Mouse (Mus musculus) liver, embryonic 14.5 days (tissue): ENCODE results near the gene Edem2. TPM values are rescaled to one million over a fixed set of nuclear protein-coding genes. Genes with fewer than 3 reads are reported as not detected.

Experiments used
- ATAC-seq: fragments of 200-750 bp; cut with Nextera tagmentation; 2 replicates; pipeline ENCODE4 v1.8.0; 2017; ENCODE audit warnings: moderate number of reproducible peaks, mild to moderate bottlenecking, moderate library complexity; ENCODE audit not compliant: insufficient read depth
- DNase-seq, 3 experiments: peaks; one replicate each; pipeline ENCODE4 v3.0.0-alpha.2; 2012 to 2013; ENCODE audit warnings: low read depth in 3 of 3, low spot score in 3 of 3
- H3K27ac ChIP-seq: fragments of 300-500 bp; sonication (generic); 2 replicates; pipeline ENCODE4 v1.5.1; 2014; ENCODE audit warnings: moderate library complexity, mild to moderate bottlenecking, control low read depth, inconsistent platforms
- H3K27me3 ChIP-seq: fragments of 300-500 bp; sonication (generic); 2 replicates; pipeline ENCODE4 v1.6.1; 2014; ENCODE audit warnings: mild to moderate bottlenecking, low read length, moderate library complexity; ENCODE audit not compliant: control insufficient read depth, insufficient read depth
- H3K36me3 ChIP-seq: fragments of 300-500 bp; sonication (generic); replicated peaks from 2 replicates; pipeline ENCODE4 v1.6.1; 2014; ENCODE audit warnings: low read depth; ENCODE audit not compliant: control insufficient read depth, insufficient read depth
- H3K4me1 ChIP-seq, 2 experiments: fragments of 200-500 bp in 1 of 2; fragments of 300-500 bp in 1 of 2; sonication (generic) in 1 of 2; replicated peaks; 2 replicates each; pipeline ENCODE4 v1.6.1; 2012 to 2014; ENCODE audit warnings: antibody characterized with exemption in 1 of 2, inconsistent platforms in 1 of 2, low read length in 1 of 2; ENCODE audit not compliant: control insufficient read depth in 2 of 2, insufficient read depth in 2 of 2
- H3K4me2 ChIP-seq: fragments of 300-500 bp; sonication (generic); 2 replicates; pipeline ENCODE4 v1.6.1; 2014; ENCODE audit warnings: low read depth, mild to moderate bottlenecking, control low read depth, moderate library complexity
- H3K4me3 ChIP-seq, 2 experiments: fragments of 200-500 bp in 1 of 2; fragments of 300-500 bp in 1 of 2; sonication (generic) in 1 of 2; 2 replicates each; pipeline ENCODE4 v1.5.1; 2012 to 2014; ENCODE audit warnings: low read depth in 2 of 2, low read length in 2 of 2, mild to moderate bottlenecking in 2 of 2, control low read depth in 1 of 2, inconsistent platforms in 1 of 2, moderate library complexity in 1 of 2; ENCODE audit not compliant: insufficient read depth in 1 of 2
- H3K9ac ChIP-seq: fragments of 300-500 bp; sonication (generic); replicated peaks from 2 replicates; pipeline ENCODE4 v1.6.1; 2014; ENCODE audit warnings: mild to moderate bottlenecking, control low read depth, moderate library complexity
- H3K9me3 ChIP-seq: fragments of 300-500 bp; sonication (generic); 2 replicates; pipeline ENCODE4 v1.6.1; 2016; ENCODE audit warnings: low read length, mixed read lengths; ENCODE audit not compliant: control insufficient read depth
- CTCF ChIP-seq: IDR thresholded peaks from 2 replicates; pipeline ENCODE4 v1.5.1; 2016; ENCODE audit warnings: antibody characterized with exemption, low read depth, control low read depth
- EP300 ChIP-seq: IDR thresholded peaks from 2 replicates; pipeline ENCODE4 v1.6.1; 2016; ENCODE audit warnings: antibody characterized with exemption, low read depth
- WGBS: fragments of 180-500 bp; shearing (Covaris S2); extraction: QIAGEN DNeasy Blood & Tissue Kit; methylation state at CpG from one replicate; pipeline ENCODE4 v1.1.7; 2014; ENCODE audit not compliant: insufficient replicate concordance; 5-methylcytosine and 5-hydroxymethylcytosine counted together
- polyA plus RNA-seq, 2 experiments: library from polyadenylated mRNA; depleted of rRNA in 1 of 2; stranded (reverse) in 1 of 2; unstranded in 1 of 2; fragments of >200 nt; fragmentation: Nextera tagmentation in 1 of 2; extraction: Ambion mirVana in 1 of 2; gene quantifications; 2 replicates each; pipeline versions ENCODE4 v1.2.1 to v1.2.3; 2012 to 2014

The Edem2 gene
- polyA plus RNA-seq, 2 experiments: 13.9 to 21.2 TPM

- Histone ChIP-seq H3K36me3 (peaks cover 4% of the 10 kb centered on the region), H3K4me2 (no peak overlapping the region), H3K4me1 (peaks cover 0 to 4% of the 10 kb centered on the region in 2 experiments; a peak in 1 of 4 replicates), H3K9ac (no peak overlapping the region), H3K4me3 (no peak overlapping the region), H3K9me3 (no peaks in the 10 kb centered on the region), H3K27ac (no peak overlapping the region), H3K27me3 (no peaks in the 10 kb centered on the region)
- 81% methylated on average over 5 of the region's 5 CpGs for WGBS
- TF ChIP-seq CTCF (no peak), EP300 (no peak)
- DNase-seq (no peak), ATAC-seq (no peak)
Observed at GRCm38 (mm10) chr2:155683821-155684220, 45.5 kb downstream of the Edem2 start.

GRCm38 (mm10) chr2:155683137-155683536 is 46.1 kb downstream of the Edem2 start:
- no peaks in the 10 kb centered on the region for H3K9me3 ChIP-seq
- no peak overlapping the region for H3K9ac ChIP-seq
- peaks cover 4% of the 10 kb centered on the region for H3K36me3 ChIP-seq
- TF ChIP-seq EP300: no peak
- no peak for TF ChIP-seq CTCF
- DNase-seq (no peak), ATAC-seq (no peak)
- 49% methylated on average over 3 of the region's 3 CpGs for WGBS
- peaks cover 0 to 4% of the 10 kb centered on the region in 2 experiments; a peak in 1 of 4 replicates for H3K4me1 ChIP-seq
- no peaks in the 10 kb centered on the region for H3K27me3 ChIP-seq
- no peak overlapping the region for H3K4me2 ChIP-seq
- no peak overlapping the region for H3K27ac ChIP-seq
- H3K4me3 ChIP-seq: no peak overlapping the region

GRCm38 (mm10) chr2:155681874-155682273 is 47.4 kb downstream of the Edem2 start:
- H3K4me1 ChIP-seq: peaks cover 0 to 4% of the 10 kb centered on the region in 2 experiments; a peak in 1 of 4 replicates
- WGBS: 49% methylated on average over 2 of the region's 2 CpGs
- H3K27me3 ChIP-seq: no peaks in the 10 kb centered on the region
- no peaks in the 10 kb centered on the region for H3K9me3 ChIP-seq
- H3K27ac ChIP-seq: no peak overlapping the region
- H3K4me3 ChIP-seq: no peak overlapping the region
- no peak for DNase-seq
- ATAC-seq: no peak
- TF ChIP-seq CTCF (no peak), EP300 (no peak)
- no peak overlapping the region for H3K4me2 ChIP-seq
- peaks cover 4% of the 10 kb centered on the region for H3K36me3 ChIP-seq
- H3K9ac ChIP-seq: no peak overlapping the region

GRCm38 (mm10) chr2:155681194-155681593 is 48.1 kb downstream of the Edem2 start:
- Histone ChIP-seq H3K4me3 (no peak overlapping the region), H3K27ac (no peak overlapping the region), H3K27me3 (no peaks in the 10 kb centered on the region), H3K36me3 (peaks cover 4% of the 10 kb centered on the region), H3K9ac (no peak overlapping the region), H3K9me3 (no peaks in the 10 kb centered on the region), H3K4me2 (no peak overlapping the region), H3K4me1 (peaks cover 0 to 4% of the 10 kb centered on the region in 2 experiments; a peak in 1 of 4 replicates)
- WGBS: 46% methylated on average over 8 of the region's 8 CpGs
- TF ChIP-seq EP300 (no peak), CTCF (no peak)
- ATAC-seq: no peak
- DNase-seq: no peak

- no peak for DNase-seq
- no peak overlapping the region for H3K27ac ChIP-seq
- no peaks in the 10 kb centered on the region for H3K9me3 ChIP-seq
- no peak for ATAC-seq
- no peak overlapping the region for H3K4me2 ChIP-seq
- TF ChIP-seq CTCF (no peak), EP300 (no peak)
- no peak overlapping the region for H3K9ac ChIP-seq
- H3K4me3 ChIP-seq: no peak overlapping the region
- WGBS: 35% methylated on average over 5 of the region's 5 CpGs
- H3K36me3 ChIP-seq: peaks cover 1% of the 10 kb centered on the region
- no peaks in the 10 kb centered on the region for H3K27me3 ChIP-seq
- H3K4me1 ChIP-seq: peaks cover 0 to 4% of the 10 kb centered on the region in 2 experiments; a peak in 1 of 4 replicates
Observed at GRCm38 (mm10) chr2:155680591-155680990, 48.7 kb downstream of the Edem2 start.
